Mouse (Mus musculus) kidney, adult 2 months (tissue): Measurements from ENCODE around the gene Golga2.

Experiments
- CTCF ChIP-seq: fragments of 200-500 bp; conservative IDR thresholded peaks from 2 replicates; pipeline ENCODE4 v1.5.1; 2011; ENCODE audit warnings: low read depth, mild to moderate bottlenecking, control low read depth, low read length, moderate library complexity, mixed read lengths; ENCODE audit not compliant: insufficient read depth, insufficient read length
- POLR2A ChIP-seq: fragments of 200-500 bp; IDR thresholded peaks from one replicate; pipeline ENCODE4 v1.6.1; 2011; ENCODE audit warnings: low read depth, low read length, control low read depth

DNA sequence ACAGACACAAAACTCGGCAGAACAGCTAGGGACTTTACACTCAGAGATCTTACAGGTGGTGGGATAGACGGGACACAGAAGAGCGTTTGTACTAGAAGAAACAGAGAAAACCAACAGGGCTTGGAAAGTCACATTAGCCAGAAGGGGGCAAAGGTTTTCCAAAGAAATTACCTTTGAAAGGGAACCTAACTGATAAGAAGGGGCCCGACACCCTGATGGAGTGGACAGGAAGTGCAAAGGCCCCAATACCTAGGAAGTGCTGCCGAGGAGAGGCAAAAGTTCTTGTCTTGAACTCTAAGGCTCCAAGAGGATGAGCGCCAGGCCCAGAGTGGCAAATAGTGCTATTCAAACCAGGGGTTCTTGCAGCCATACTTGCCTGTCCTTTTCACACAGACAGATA lies 66.7 kb downstream of the Golga2 start:
- TF ChIP-seq CTCF (no peak), POLR2A (no peak)
